Mouse (Mus musculus): ENCODE data around the gene Galnt6.

DNA sequence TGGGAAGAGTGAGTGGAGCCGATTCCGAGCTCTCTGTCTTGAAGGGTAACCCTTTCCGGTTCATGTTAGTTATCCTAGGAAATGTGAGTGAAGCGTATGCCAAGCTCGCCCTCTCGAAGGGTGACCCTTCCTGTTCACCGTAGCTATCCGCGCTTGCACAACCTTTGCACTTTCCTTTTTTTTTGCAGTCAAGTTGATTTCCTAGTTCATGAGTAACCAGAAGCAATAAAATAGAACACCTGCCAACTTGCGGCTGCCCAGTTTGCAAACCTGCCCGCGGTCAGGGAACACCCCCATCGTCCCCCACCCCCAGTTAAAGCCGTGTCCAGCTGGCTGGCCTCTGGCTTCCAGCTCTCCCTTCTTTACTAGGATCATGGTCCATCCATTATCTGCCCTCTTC is 50.2 kb downstream of the Galnt6 start:
- TF ChIP-seq CTCF (IDR thresholded peaks at IDR 0.05; ENCODE audit: low read depth, low read length) (no peak), POLR2A (IDR thresholded peaks at IDR 0.05; ENCODE audit: extremely low read depth, insufficient read depth, low read length) (no peak)
